Mouse (Mus musculus): ENCODE measurements around the gene Cenpj. TPM values are rescaled to one million over a fixed set of nuclear protein-coding genes. Genes with fewer than 3 reads are reported as not detected.

Gene Cenpj
- 3.1 and 3.4 TPM in 2 replicates for polyA plus RNA-seq (2012; rRNA removed)

- peak in 1 of 2 experiments; percentile 44 for DNase-seq (ENCODE audit: extremely low spot score in 1 of 2, low spot score in 1 of 2)
Measured at GRCm38 (mm10) chr14:56575416-56575815, at the start of gene Cenpj, which contains the start of gene Parp4. Gene Cenpj (minus strand): TSS chr14:56575425. Gene Parp4 (plus strand): TSS chr14:56575619.

GRCm38 (mm10) chr14:56620425-56620824 is 45.2 kb upstream of the Cenpj start:
- no peak for DNase-seq (ENCODE audit: extremely low spot score in 1 of 2, low spot score in 1 of 2)

GRCm38 (mm10) chr14:56617470-56617869 is 42.2 kb upstream of the Cenpj start:
- no peak for DNase-seq (ENCODE audit: extremely low spot score in 1 of 2, low spot score in 1 of 2)

DNA sequence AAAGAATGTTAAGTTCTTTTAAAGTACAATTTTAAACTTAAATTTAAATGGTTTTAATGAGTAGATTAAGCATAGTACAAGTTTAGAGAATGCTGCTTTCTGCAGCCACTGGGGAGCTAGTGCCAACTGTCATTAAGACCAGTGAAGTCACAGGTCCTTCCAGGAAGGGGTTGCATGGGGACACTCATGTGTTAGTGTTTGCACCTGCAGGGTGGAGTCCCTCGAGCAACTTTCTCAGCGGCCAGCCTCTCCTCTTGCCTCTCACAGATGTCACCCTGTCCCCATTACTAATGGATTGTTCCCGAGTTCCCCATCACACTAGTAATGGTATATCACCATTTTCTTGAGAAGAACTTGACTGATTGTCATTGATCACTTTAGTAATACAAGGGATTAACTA is 38.0 kb upstream of the Cenpj start:
- DNase-seq (ENCODE audit: extremely low spot score in 1 of 2, low spot score in 1 of 2) = no peak

GRCm38 (mm10) chr14:56605136-56605535 is 29.9 kb upstream of the Cenpj start:
- no peak for DNase-seq (ENCODE audit: extremely low spot score in 1 of 2, low spot score in 1 of 2)

DNA sequence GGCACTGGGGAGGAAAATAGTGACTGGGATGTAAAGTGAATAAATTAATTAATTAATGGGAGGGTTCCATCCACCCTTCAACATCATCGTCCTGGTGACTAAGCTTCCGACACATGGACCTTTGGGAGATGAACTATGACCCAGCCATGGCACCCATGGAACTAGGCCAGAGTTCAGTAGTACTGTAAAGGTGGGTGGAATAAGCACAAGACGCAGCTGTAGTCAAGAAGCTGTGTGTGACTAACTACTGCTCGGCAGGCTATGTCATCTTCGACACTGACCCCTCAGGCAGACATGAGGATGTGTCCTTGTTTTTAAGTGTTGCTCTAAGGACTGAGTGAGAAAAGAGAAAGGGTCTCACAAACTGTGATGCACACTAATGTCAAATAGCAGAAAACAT is 29.2 kb upstream of the Cenpj start:
- no peak for DNase-seq (ENCODE audit: extremely low spot score in 1 of 2, low spot score in 1 of 2)

DNA sequence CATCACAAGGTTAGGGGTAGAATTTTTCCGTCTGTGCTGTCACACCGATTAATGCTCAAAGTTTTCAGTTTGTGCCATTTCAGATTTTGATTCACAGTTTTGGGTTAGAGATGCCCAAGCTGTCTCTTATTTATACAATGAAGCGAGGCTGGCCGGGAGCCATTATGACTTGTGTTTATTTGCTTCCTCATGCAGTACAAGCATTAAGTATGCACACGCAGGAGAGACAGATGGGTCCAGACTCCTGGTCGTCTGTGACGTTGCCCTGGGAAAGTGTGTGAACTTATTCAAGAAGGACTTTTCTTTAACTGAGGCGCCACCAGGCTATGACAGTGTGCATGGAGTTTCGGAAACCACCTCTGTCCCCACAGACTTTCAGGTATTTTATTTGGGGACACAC is 26.8 kb upstream of the Cenpj start:
- no peak for DNase-seq (ENCODE audit: extremely low spot score in 1 of 2, low spot score in 1 of 2)

- peak in 1 of 2 experiments; percentile 14 for DNase-seq (ENCODE audit: extremely low spot score in 1 of 2, low spot score in 1 of 2)
Measured at GRCm38 (mm10) chr14:56598759-56599158, 23.5 kb upstream of the Cenpj start.

DNA sequence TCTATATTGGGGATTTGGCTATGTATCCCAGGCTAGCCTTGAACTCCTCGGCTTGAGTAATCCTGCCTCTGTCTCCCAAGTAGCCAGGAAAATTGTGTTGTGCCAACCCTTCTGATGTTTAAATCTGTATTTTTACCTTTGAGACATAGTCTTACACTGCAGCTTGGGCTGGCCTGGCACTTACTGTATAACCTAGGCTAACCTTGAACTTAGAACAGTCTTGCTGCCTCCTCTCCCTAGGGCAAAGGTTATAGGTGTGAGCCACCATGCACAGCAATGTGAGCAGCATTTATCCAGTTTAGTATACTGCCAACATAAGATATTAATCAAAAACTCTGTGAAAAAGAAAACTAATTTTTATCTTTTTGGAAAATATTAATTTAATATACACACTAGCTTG is 19.6 kb upstream of the Cenpj start:
- no peak for DNase-seq (ENCODE audit: extremely low spot score in 1 of 2, low spot score in 1 of 2)

DNA sequence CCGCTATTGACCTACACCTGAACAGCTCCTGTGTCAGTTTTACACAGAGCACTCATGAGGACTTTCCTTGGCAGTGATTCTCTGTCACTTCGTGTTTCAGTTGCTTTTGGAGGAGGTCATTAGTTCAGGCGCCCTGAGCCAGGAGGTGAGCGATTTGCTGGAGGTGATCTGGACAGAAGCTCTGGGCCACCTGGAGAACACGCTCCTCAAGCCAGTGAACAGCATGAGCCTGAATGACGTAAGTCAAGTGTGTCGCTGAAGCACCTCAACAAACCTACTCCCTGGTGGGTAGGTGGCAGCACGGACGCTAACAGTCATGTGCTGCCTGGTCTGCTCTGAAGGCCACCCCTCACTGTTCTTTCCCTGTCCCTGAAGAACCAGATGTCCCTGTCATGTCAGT is 17.0 kb upstream of the Cenpj start:
- DNase-seq (ENCODE audit: extremely low spot score in 1 of 2, low spot score in 1 of 2) = no peak

- DNase-seq (ENCODE audit: extremely low spot score in 1 of 2, low spot score in 1 of 2) = no peak
Measured at GRCm38 (mm10) chr14:56582294-56582693, 7.1 kb upstream of the Cenpj start.

GRCm38 (mm10) chr14:56581117-56581516 is 5.9 kb upstream of the Cenpj start:
- no peak for DNase-seq (ENCODE audit: extremely low spot score in 1 of 2, low spot score in 1 of 2)

DNA sequence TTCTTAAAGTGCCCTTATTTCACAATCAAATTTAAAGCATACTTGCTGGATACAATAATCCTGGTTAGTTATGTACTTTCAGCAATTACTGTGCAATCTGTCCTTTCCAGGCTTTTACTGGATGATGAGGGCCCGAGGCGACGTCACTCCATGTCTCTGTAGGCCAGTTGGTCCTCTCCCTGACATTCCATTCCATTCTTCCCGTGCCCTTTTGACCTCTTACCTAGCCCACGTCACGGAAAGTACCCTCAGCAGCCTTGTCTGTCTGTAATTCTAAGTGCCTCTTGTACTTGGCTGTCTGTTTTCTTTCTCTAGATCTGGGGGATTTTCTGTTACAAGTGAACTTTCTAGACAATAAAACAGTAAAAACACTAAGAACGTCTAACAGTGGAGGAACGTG is 3.8 kb upstream of the Cenpj start:
- no peak for DNase-seq (ENCODE audit: extremely low spot score in 1 of 2, low spot score in 1 of 2)

GRCm38 (mm10) chr14:56575969-56576901 is 1.0 kb upstream of the Cenpj start:
- no peak for DNase-seq (ENCODE audit: extremely low spot score in 1 of 2, low spot score in 1 of 2)

- DNase-seq (ENCODE audit: extremely low spot score in 1 of 2, low spot score in 1 of 2) = no peak
Measured at GRCm38 (mm10) chr14:56572546-56572945, 2.7 kb downstream of the Cenpj start.

DNA sequence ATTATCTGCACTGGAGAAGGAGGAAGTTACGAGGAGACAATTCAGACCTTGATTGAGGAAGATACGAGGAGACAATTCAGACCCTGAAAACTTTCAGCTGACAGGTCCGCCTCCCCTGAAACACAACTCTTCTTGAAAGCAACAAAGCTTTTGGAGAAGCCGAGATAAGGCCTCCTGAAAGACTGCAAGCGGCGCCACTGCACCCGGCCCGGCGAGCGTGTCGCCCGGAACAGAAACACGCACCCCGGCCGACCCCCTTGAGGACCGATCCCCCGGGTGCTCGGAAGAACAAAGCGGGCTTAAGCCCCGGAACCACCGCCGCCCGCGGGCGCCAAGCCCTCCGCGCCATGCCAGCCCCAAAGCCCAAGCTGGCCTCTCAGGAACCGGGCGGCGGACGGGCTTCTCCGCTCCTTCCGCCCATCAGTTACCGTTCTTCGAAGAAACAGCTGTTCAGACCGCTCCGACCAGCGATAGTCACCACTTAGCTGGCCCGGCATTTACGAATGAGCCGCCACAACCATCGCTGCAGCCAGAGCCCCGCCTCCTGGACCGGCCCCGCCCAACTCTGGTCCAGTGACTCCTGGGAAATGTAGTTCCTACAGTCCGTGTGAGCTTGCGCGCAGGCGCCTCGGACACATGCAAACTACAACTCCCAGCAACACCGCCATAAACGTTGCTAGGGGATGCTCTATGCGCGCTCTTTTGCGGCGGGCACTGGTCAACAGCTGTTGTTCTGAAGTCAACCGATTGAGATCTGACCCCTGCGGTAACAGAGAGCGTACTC is 3.7 kb downstream of the Cenpj start:
- DNase-seq (ENCODE audit: extremely low spot score in 1 of 2, low spot score in 1 of 2) = peak; percentile 95 to 97

- no peak for DNase-seq (ENCODE audit: extremely low spot score in 1 of 2, low spot score in 1 of 2)
Measured at GRCm38 (mm10) chr14:56569041-56569440, 6.2 kb downstream of the Cenpj start.

DNA sequence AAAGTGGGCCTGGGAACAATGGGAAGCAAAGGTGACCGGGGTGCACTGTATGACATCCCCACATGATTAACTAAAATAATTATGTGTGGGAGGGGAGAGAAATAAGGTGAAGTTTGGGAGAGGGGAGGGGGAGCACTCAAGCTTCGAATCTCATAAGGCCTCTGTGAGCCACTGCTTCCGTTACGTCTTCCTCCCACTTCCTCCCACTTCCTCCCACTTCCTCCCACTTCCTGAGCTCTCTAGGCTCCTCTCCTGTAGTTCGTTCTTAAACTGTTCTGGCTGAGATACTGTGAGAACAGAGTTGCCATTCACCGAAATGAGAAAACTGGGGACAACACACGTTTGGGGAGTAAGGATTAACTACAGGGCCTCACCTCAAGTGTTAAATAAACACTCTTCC is 7.7 kb downstream of the Cenpj start:
- DNase-seq (ENCODE audit: extremely low spot score in 1 of 2, low spot score in 1 of 2) = no peak

DNA sequence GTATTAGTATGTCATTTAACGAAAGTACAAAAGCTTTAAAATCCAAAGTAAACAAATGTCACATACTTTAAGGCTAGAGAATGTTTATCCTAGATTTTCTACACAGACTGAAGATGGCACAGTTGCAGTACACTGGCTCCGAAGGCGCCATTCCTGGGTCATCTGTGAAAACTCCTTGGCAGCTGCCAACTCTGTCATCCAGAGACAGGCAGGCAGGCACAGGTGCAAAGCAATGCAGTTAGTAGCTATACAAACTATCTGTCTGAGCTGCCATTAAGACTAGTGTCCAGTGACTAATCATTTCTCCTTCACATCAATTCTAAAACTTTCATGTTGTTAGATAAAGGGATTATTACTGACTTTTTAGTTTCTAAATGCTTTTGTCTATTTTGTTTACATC is 16.1 kb downstream of the Cenpj start:
- no peak for DNase-seq (ENCODE audit: extremely low spot score in 1 of 2, low spot score in 1 of 2)

- DNase-seq (ENCODE audit: extremely low spot score in 1 of 2, low spot score in 1 of 2) = no peak
Measured at GRCm38 (mm10) chr14:56554716-56555115, 20.5 kb downstream of the Cenpj start.

DNA sequence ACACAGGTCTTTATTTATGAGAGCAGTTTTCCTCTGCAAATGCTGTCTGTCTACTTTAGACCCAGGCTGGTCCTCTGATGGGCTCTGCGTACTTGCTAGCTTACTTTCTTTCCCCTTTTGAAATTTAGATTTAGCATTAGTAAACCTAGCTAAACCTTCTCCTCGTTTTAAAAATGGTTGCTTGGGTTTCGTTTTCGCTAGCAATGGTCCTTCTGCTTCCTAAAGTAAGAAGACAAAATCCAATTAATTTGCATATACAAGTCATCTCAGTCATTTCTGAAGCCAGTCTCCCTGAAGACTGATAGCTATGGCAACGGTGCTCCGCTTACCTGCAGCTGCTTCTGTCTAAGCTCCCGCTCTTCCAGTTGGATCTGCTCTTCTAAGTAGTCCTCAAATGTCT is 21.9 kb downstream of the Cenpj start:
- no peak for DNase-seq (ENCODE audit: extremely low spot score in 1 of 2, low spot score in 1 of 2)

DNA sequence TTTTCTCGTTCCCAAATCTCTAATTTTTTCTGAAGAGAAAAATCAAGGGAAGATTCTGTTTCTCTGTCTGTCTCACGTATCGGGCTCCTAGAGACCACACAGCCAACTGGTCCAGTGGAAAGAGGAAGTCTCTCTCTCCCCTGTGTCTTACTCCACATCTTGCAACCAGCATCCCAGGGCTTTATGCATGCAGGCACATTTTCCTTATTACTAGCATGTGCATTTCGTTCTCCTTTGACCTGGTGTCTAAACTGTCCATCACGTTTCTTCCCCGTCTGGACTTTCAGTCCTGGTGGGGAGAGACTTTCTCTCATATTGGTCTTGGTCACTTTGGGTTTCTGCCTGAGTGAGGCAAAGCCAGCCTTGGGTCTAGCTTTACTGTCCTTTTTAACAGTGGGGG is 22.3 kb downstream of the Cenpj start:
- DNase-seq (ENCODE audit: extremely low spot score in 1 of 2, low spot score in 1 of 2) = no peak

Measured in frontal cortex, adult 2 months (tissue).